17 mouse cellular contexts compared by ENCODE assay signal in genomic region chr11:87801711-87802275, GRCm38 (mm10). TPM values are rescaled to one million over a fixed set of nuclear protein-coding genes. Genes with fewer than 3 reads are reported as not detected.
DNase-seq lines count a peak whose midpoint lies in the region; ATAC-seq lines count a peak whose summit lies in the region.
"Had no signal": no experiment of that assay in that cellular context is flagged by ENCODE, and none has a peak within 500 bp of the region (broad histone marks: within the 10 kb centered on the region; RNA-seq: fewer than 3 reads in every experiment).

No protein-coding gene starts in this region.

- H3K36me3 ChIP-seq in stomach, embryonic 16.5 days (ENCODE audit: control insufficient read depth, insufficient read depth, low read length) = no peaks in the 10 kb centered on the region
- no peaks in the 10 kb centered on the region for H3K36me3 ChIP-seq in limb, embryonic 10.5 days
- H3K36me3 ChIP-seq: embryonic facial prominence, embryonic 12.5 days; midbrain, embryonic 10.5 days; neural tube, embryonic 12.5 days had no signal

- ATAC-seq in stomach, embryonic 16.5 days (ENCODE audit: insufficient read depth, low FRiP score) = peak; percentile 38; the same call in 1 of the 2 replicates
- ATAC-seq: forebrain, embryonic 16.5 days; intestine, postnatal 0 days had no signal

- H3K4me2 ChIP-seq in stomach, embryonic 16.5 days (ENCODE audit: low read depth, low read length) = no peak overlapping the region
- H3K4me2 ChIP-seq: embryonic facial prominence, embryonic 12.5 days; neural tube, embryonic 12.5 days had no signal

- DNase-seq in gastrocnemius, adult 18-20 months (ENCODE audit: low spot score) = peak; percentile 38
- no peak for DNase-seq in gastrocnemius, postnatal 36 days
- peak; percentile 55 to 70 for DNase-seq in left cerebral cortex, adult 18-20 months (ENCODE audit: low spot score in 2 of 2)
- no peak for DNase-seq in left cerebral cortex, postnatal 4 days
- peak; percentile 11 to 12 for DNase-seq in heart, postnatal 36 days
- DNase-seq in limb, embryonic 10.5 days (ENCODE audit: low spot score) = no peak
- DNase-seq in adrenal gland, adult 2 months = no peak
- DNase-seq: cerebellum, adult 2 months; lung, adult 18-20 months had no signal

- no peaks in the 10 kb centered on the region for H3K27me3 ChIP-seq in stomach, embryonic 16.5 days (ENCODE audit: control insufficient read depth, insufficient read depth, low read length)
- 0 out of 2 replicates have a peak, but pooled peaks cover 9% of the 10 kb centered on the region for H3K27me3 ChIP-seq in limb, embryonic 10.5 days (ENCODE audit: low read depth, poor library complexity, severe bottlenecking)
- H3K27me3 ChIP-seq: embryonic facial prominence, embryonic 12.5 days; neural tube, embryonic 12.5 days had no signal

- H3K9me3 ChIP-seq in stomach, embryonic 16.5 days (replicated peaks; ENCODE audit: control insufficient read depth, low read length) = no peaks in the 10 kb centered on the region
- no peaks in the 10 kb centered on the region for H3K9me3 ChIP-seq in limb, embryonic 10.5 days (replicated peaks)
- H3K9me3 ChIP-seq: embryonic facial prominence, embryonic 12.5 days; midbrain, embryonic 10.5 days; neural tube, embryonic 12.5 days had no signal

- H3K4me3 ChIP-seq in stomach, embryonic 16.5 days (replicated peaks; ENCODE audit: low read length) = no peak overlapping the region
- H3K4me3 ChIP-seq in limb, embryonic 10.5 days = no peak overlapping the region
- H3K4me3 ChIP-seq: embryonic facial prominence, embryonic 12.5 days; midbrain, embryonic 10.5 days; neural tube, embryonic 12.5 days had no signal

- no peak overlapping the region for H3K27ac ChIP-seq in stomach, embryonic 16.5 days (ENCODE audit: low read length)
- no peak overlapping the region for H3K27ac ChIP-seq in limb, embryonic 10.5 days
- H3K27ac ChIP-seq: embryonic facial prominence, embryonic 12.5 days; midbrain, embryonic 10.5 days; neural tube, embryonic 12.5 days had no signal

- no peak overlapping the region for H3K9ac ChIP-seq in stomach, embryonic 16.5 days (ENCODE audit: low read length)
- H3K9ac ChIP-seq: embryonic facial prominence, embryonic 12.5 days; neural tube, embryonic 12.5 days had no signal

- intact Hi-C loops in gastrocnemius, postnatal 36 days (cut with DNase I) = no loop called here
- intact Hi-C loops in left cerebral cortex, postnatal 4 days (cut with DNase I) = no loop called here
- intact Hi-C loops in heart, postnatal 36 days (cut with DNase I) = no loop called here

- no peaks in the 10 kb centered on the region for H3K4me1 ChIP-seq in stomach, embryonic 16.5 days (ENCODE audit: control insufficient read depth, insufficient read depth, low read length)
- peaks cover 8% of the 10 kb centered on the region; the same call in 1 of the 2 replicates for H3K4me1 ChIP-seq in limb, embryonic 10.5 days
- H3K4me1 ChIP-seq: embryonic facial prominence, embryonic 12.5 days had no signal

- 70% methylated on average over 22 of the region's 22 CpGs for WGBS in stomach, embryonic 16.5 days
- WGBS in limb, embryonic 10.5 days = 87% methylated on average over 22 of the region's 22 CpGs

RNA-seq across cellular contexts. Expression of gene Mpo, which starts 8.4 kb away (rescaled TPM):
- total RNA-seq in gastrocnemius, adult 18-20 months (2021) = not detected
- not detected for total RNA-seq in gastrocnemius, postnatal 36 days (2021)
- under 1 TPM in 1 of 2 experiments, not detected in 1; 0.26 TPM for total RNA-seq in left cerebral cortex, adult 18-20 months (2021)
- total RNA-seq in left cerebral cortex, postnatal 4 days (2021) = under 1 TPM in 1 of 2 experiments, not detected in 1; 0.32 TPM
- not detected for total RNA-seq in heart, postnatal 36 days (2021)
- 17.4 and 19.0 TPM in 2 replicates for polyA plus RNA-seq in stomach, embryonic 16.5 days (2015; fragmentation: Nextera tagmentation; extraction: Ambion mirVana)
- polyA plus RNA-seq in limb, embryonic 10.5 days (2016; fragmentation: Nextera tagmentation; extraction: Ambion mirVana) = 2.8 and 4.0 TPM in 2 replicates
- under 1 TPM in 1 of 2 experiments, not detected in 1; 0.29 TPM for total RNA-seq in adrenal gland, adult 2 months (2021)
- polyA plus RNA-seq in adrenal gland, adult 2 months (2012; rRNA removed) = not detected in 2 replicates

RNA-seq across cellular contexts. Expression of gene Lpo, which starts 26.3 kb away (rescaled TPM):
- total RNA-seq in gastrocnemius, adult 18-20 months (2021) = not detected
- total RNA-seq in gastrocnemius, postnatal 36 days (2021) = not detected
- under 1 TPM; 0.28 to 0.37 TPM for total RNA-seq in left cerebral cortex, adult 18-20 months (2021)
- total RNA-seq in left cerebral cortex, postnatal 4 days (2021) = 1 to 10 TPM in 1 of 2 experiments, under 1 TPM in 1; 0.30 to 1.0 TPM
- total RNA-seq in heart, postnatal 36 days (2021) = not detected
- 0.25 and 0.41 TPM in 2 replicates for polyA plus RNA-seq in stomach, embryonic 16.5 days (2015; fragmentation: Nextera tagmentation; extraction: Ambion mirVana)
- not detected in 2 replicates for polyA plus RNA-seq in limb, embryonic 10.5 days (2016; fragmentation: Nextera tagmentation; extraction: Ambion mirVana)
- not detected for total RNA-seq in adrenal gland, adult 2 months (2021)
- polyA plus RNA-seq in adrenal gland, adult 2 months (2012; rRNA removed) = not detected in 2 replicates
- total RNA-seq: hematopoietic stem cell, adult 5-6 weeks had no signal
- polyA plus RNA-seq: limb, embryonic 11.5 days had no signal

RNA-seq across cellular contexts. Expression of gene Tspoap1, which starts 41.5 kb away (rescaled TPM):
- total RNA-seq in gastrocnemius, adult 18-20 months (2021) = not detected
- total RNA-seq in gastrocnemius, postnatal 36 days (2021) = under 1 TPM in 1 of 2 experiments, not detected in 1; 0.13 TPM
- 100 to 1,000 TPM; 172 to 177 TPM for total RNA-seq in left cerebral cortex, adult 18-20 months (2021)
- total RNA-seq in left cerebral cortex, postnatal 4 days (2021) = 100 to 1,000 TPM; 180 to 186 TPM
- total RNA-seq in heart, postnatal 36 days (2021) = under 1 TPM in 1 of 2 experiments, not detected in 1; 0.08 TPM
- polyA plus RNA-seq in stomach, embryonic 16.5 days (2015; fragmentation: Nextera tagmentation; extraction: Ambion mirVana) = 1.5 and 1.7 TPM in 2 replicates
- polyA plus RNA-seq in limb, embryonic 10.5 days (2016; fragmentation: Nextera tagmentation; extraction: Ambion mirVana) = 0.74 and 2.9 TPM in 2 replicates
- total RNA-seq in adrenal gland, adult 2 months (2021) = 1 to 10 TPM; 3.3 to 4.6 TPM
- 6.6 and 9.7 TPM in 2 replicates for polyA plus RNA-seq in adrenal gland, adult 2 months (2012; rRNA removed)

RNA-seq across cellular contexts. Expression of gene Mks1, which starts 51.2 kb away (rescaled TPM):
- 1 to 10 TPM; 1.6 to 1.8 TPM for total RNA-seq in gastrocnemius, adult 18-20 months (2021)
- total RNA-seq in gastrocnemius, postnatal 36 days (2021) = 1 to 10 TPM; 1.3 to 1.8 TPM
- 1 to 10 TPM; 3.9 to 4.1 TPM for total RNA-seq in left cerebral cortex, adult 18-20 months (2021)
- 1 to 10 TPM; 7.4 to 7.6 TPM for total RNA-seq in left cerebral cortex, postnatal 4 days (2021)
- total RNA-seq in heart, postnatal 36 days (2021) = 1 to 10 TPM; 1.9 to 3.1 TPM
- 12.5 and 14.3 TPM in 2 replicates for polyA plus RNA-seq in stomach, embryonic 16.5 days (2015; fragmentation: Nextera tagmentation; extraction: Ambion mirVana)
- polyA plus RNA-seq in limb, embryonic 10.5 days (2016; fragmentation: Nextera tagmentation; extraction: Ambion mirVana) = 18.0 TPM in 2 replicates
- 10 to 100 TPM in 1 of 2 experiments, 1 to 10 TPM in 1; 6.6 to 11.9 TPM for total RNA-seq in adrenal gland, adult 2 months (2021)
- 19.2 and 20.7 TPM in 2 replicates for polyA plus RNA-seq in adrenal gland, adult 2 months (2012; rRNA removed)

Comparison
In these comparisons a context has a peak if more than half of its experiments do, and no peak if none do; other contexts are left out.
1. DNase-seq: peak in gastrocnemius, adult 18-20 months (single experiment), left cerebral cortex, adult 18-20 months (2 of 2) and heart, postnatal 36 days (2 of 2); none in gastrocnemius, postnatal 36 days (0 of 2), left cerebral cortex, postnatal 4 days (single experiment), limb, embryonic 10.5 days (single experiment) and adrenal gland, adult 2 months (single experiment).
2. RNA of gene Tspoap1, which starts 41.5 kb away (total RNA-seq): 180 to 186 TPM in left cerebral cortex, postnatal 4 days and 172 to 177 TPM in left cerebral cortex, adult 18-20 months; 3.3 to 4.6 TPM in adrenal gland, adult 2 months, not detected in gastrocnemius, adult 18-20 months, 0.13 TPM in gastrocnemius, postnatal 36 days and 0.08 TPM in heart, postnatal 36 days; every median in the first group is over 10 times any median in the second.